10 mouse cellular contexts compared by ENCODE assay signal in genomic region chr10:24635884-24636283, GRCm38 (mm10). TPM values are rescaled to one million over a fixed set of nuclear protein-coding genes. Genes with fewer than 3 reads are reported as not detected.
DNase-seq lines count a peak whose midpoint lies in the region; ATAC-seq lines count a peak whose summit lies in the region.
"Had no signal": no experiment of that assay in that cellular context is flagged by ENCODE, and none has a peak within 500 bp of the region (broad histone marks: within the 10 kb centered on the region; RNA-seq: fewer than 3 reads in every experiment).

No protein-coding gene starts in this region.

- H3K4me3 ChIP-seq in heart, embryonic 12.5 days = no peak overlapping the region
- H3K4me3 ChIP-seq in intestine, embryonic 16.5 days (ENCODE audit: low read length) = no peak overlapping the region
- no peak overlapping the region for H3K4me3 ChIP-seq in stomach, embryonic 15.5 days (replicated peaks)
- no peak overlapping the region for H3K4me3 ChIP-seq in hindbrain, embryonic 11.5 days (ENCODE audit: low read depth, low read length)
- H3K4me3 ChIP-seq: midbrain, embryonic 10.5 days had no signal

- H3K9ac ChIP-seq in heart, embryonic 12.5 days = no peak overlapping the region
- H3K9ac ChIP-seq in intestine, embryonic 16.5 days (ENCODE audit: low read depth, low read length) = no peak overlapping the region
- H3K9ac ChIP-seq in stomach, embryonic 15.5 days = no peak overlapping the region
- no peak overlapping the region for H3K9ac ChIP-seq in hindbrain, embryonic 11.5 days (ENCODE audit: low read depth, low read length)

- H3K4me1 ChIP-seq in heart, embryonic 12.5 days (replicated peaks) = peaks cover 29% of the 10 kb centered on the region
- peaks cover 41% of the 10 kb centered on the region for H3K4me1 ChIP-seq in intestine, embryonic 16.5 days (ENCODE audit: control insufficient read depth, insufficient read depth, low read length)
- H3K4me1 ChIP-seq in stomach, embryonic 15.5 days = peaks cover 19% of the 10 kb centered on the region; the same call in 1 of the 2 replicates
- no peaks in the 10 kb centered on the region for H3K4me1 ChIP-seq in hindbrain, embryonic 11.5 days (replicated peaks; ENCODE audit: control insufficient read depth, insufficient read depth, low read length)

- 79% methylated on average over 10 of the region's 10 CpGs for WGBS in heart, embryonic 12.5 days
- WGBS in intestine, embryonic 16.5 days = 74% methylated on average over 10 of the region's 10 CpGs
- whole genome bisulfite sequencing in stomach, embryonic 15.5 days = 80% methylated on average over 10 of the region's 10 CpGs
- WGBS in hindbrain, embryonic 11.5 days = 94% methylated on average over 10 of the region's 10 CpGs

- H3K4me2 ChIP-seq in heart, embryonic 12.5 days = no peak overlapping the region
- H3K4me2 ChIP-seq in intestine, embryonic 16.5 days (ENCODE audit: low read depth, low read length) = 0 out of 2 replicates have a peak overlapping the region, but pooled peaks have one; percentile 2
- H3K4me2 ChIP-seq in stomach, embryonic 15.5 days = no peak overlapping the region
- H3K4me2 ChIP-seq in hindbrain, embryonic 11.5 days (replicated peaks; ENCODE audit: low read depth, low read length) = no peak overlapping the region

- peak overlapping the region; percentile 33; the same call in 1 of the 2 replicates for H3K27ac ChIP-seq in heart, embryonic 12.5 days (ENCODE audit: poor library complexity, severe bottlenecking)
- peak overlapping the region; percentile 96 for H3K27ac ChIP-seq in intestine, embryonic 16.5 days (ENCODE audit: low read length)
- peak overlapping the region; percentile 59 for H3K27ac ChIP-seq in stomach, embryonic 15.5 days
- no peak overlapping the region for H3K27ac ChIP-seq in hindbrain, embryonic 11.5 days (ENCODE audit: low read depth, low read length)
- H3K27ac ChIP-seq: midbrain, embryonic 10.5 days had no signal

- DNase-seq in heart, postnatal 10 days = no peak
- DNase-seq in cerebellum, adult 11 months = no peak
- no peak for DNase-seq in embryo, embryonic 10 days (ENCODE audit: low spot score)
- DNase-seq in hindbrain, embryonic 11.5 days (ENCODE audit: low spot score) = no peak
- DNase-seq: adrenal gland, postnatal 25 days had no signal

- H3K9me3 ChIP-seq in heart, embryonic 12.5 days (replicated peaks) = no peaks in the 10 kb centered on the region
- H3K9me3 ChIP-seq in intestine, embryonic 16.5 days (ENCODE audit: control insufficient read depth, low read length) = no peaks in the 10 kb centered on the region
- H3K9me3 ChIP-seq in stomach, embryonic 15.5 days = no peaks in the 10 kb centered on the region
- no peaks in the 10 kb centered on the region for H3K9me3 ChIP-seq in hindbrain, embryonic 11.5 days (ENCODE audit: control insufficient read depth, low read length)
- H3K9me3 ChIP-seq: midbrain, embryonic 10.5 days had no signal

- no peaks in the 10 kb centered on the region for H3K36me3 ChIP-seq in heart, embryonic 12.5 days
- no peaks in the 10 kb centered on the region for H3K36me3 ChIP-seq in intestine, embryonic 16.5 days (ENCODE audit: control insufficient read depth, insufficient read depth, low read length)
- no peaks in the 10 kb centered on the region for H3K36me3 ChIP-seq in stomach, embryonic 15.5 days
- no peaks in the 10 kb centered on the region for H3K36me3 ChIP-seq in hindbrain, embryonic 11.5 days (ENCODE audit: control insufficient read depth, insufficient read depth, low read length)
- H3K36me3 ChIP-seq: midbrain, embryonic 10.5 days had no signal

- ATAC-seq in heart, embryonic 12.5 days (ENCODE audit: insufficient number of reproducible peaks, low FRiP score) = no peak
- ATAC-seq in CD4-positive, CD25-positive, alpha-beta regulatory T cell, adult 4 months = peak; percentile 40
- ATAC-seq in intestine, embryonic 16.5 days = no peak
- ATAC-seq in stomach, embryonic 15.5 days (ENCODE audit: insufficient read depth, low FRiP score, low read depth) = no peak
- ATAC-seq in hindbrain, embryonic 11.5 days (ENCODE audit: low FRiP score) = no peak

- no peaks in the 10 kb centered on the region for H3K27me3 ChIP-seq in heart, embryonic 12.5 days (replicated peaks)
- H3K27me3 ChIP-seq in intestine, embryonic 16.5 days (replicated peaks; ENCODE audit: control insufficient read depth, insufficient read depth, low read length) = no peaks in the 10 kb centered on the region
- H3K27me3 ChIP-seq in stomach, embryonic 15.5 days (replicated peaks) = no peaks in the 10 kb centered on the region
- no peaks in the 10 kb centered on the region for H3K27me3 ChIP-seq in hindbrain, embryonic 11.5 days (ENCODE audit: control insufficient read depth, insufficient read depth, low read length)

- intact Hi-C loops in heart, postnatal 10 days (cut with DNase I) = no loop called here

RNA-seq across cellular contexts. Expression of gene Ccn2, which starts 40.6 kb away (rescaled TPM):
- polyA plus RNA-seq in heart, embryonic 12.5 days (2016; fragmentation: Nextera tagmentation; extraction: Ambion mirVana) = 56.8 and 60.1 TPM in 2 replicates
- 10 to 100 TPM; 68.0 to 97.9 TPM for total RNA-seq in heart, postnatal 10 days (2021)
- not detected for polyA plus RNA-seq in CD4-positive, CD25-positive, alpha-beta regulatory T cell, adult 4 months (2017; shearing (Covaris generic))
- 8.9 and 12.7 TPM in 2 replicates for polyA plus RNA-seq in intestine, embryonic 16.5 days (2015; fragmentation: Nextera tagmentation; extraction: Ambion mirVana)
- 11.4 and 15.6 TPM in 2 replicates for polyA plus RNA-seq in stomach, embryonic 15.5 days (2015; fragmentation: Nextera tagmentation; extraction: Ambion mirVana)
- polyA plus RNA-seq in hindbrain, embryonic 11.5 days (2014; fragmentation: Nextera tagmentation; extraction: Ambion mirVana) = 4.3 and 6.6 TPM in 2 replicates
